Mouse (Mus musculus) liver, embryonic 11.5 days (tissue): ENCODE data around the gene Cd72. TPM values are rescaled to one million over a fixed set of nuclear protein-coding genes. Genes with fewer than 3 reads are reported as not detected.
"Not testable (repeated sequence)": the region's sequence is repeated elsewhere in the genome, so short reads cannot be mapped to it uniquely, and the experiment has no call there.

Source experiments
- ATAC-seq: fragments of 200-750 bp; cut with Nextera tagmentation; replicated peaks from 2 replicates; pipeline ENCODE4 v1.8.0; 2017; ENCODE audit warnings: moderate number of reproducible peaks, mild to moderate bottlenecking, moderate TSS enrichment, moderate library complexity; ENCODE audit not compliant: low FRiP score
- DNase-seq: peaks from one replicate; pipeline ENCODE4 v3.0.0-alpha.2; 2017; ENCODE audit warnings: low spot score
- H3K27ac ChIP-seq: fragments of 300-500 bp; sonication (generic); 2 replicates; pipeline ENCODE4 v1.5.1; 2014; ENCODE audit warnings: mild to moderate bottlenecking, low read depth, low read length, control low read depth
- H3K27me3 ChIP-seq: fragments of 300-500 bp; sonication (generic); replicated peaks from 2 replicates; pipeline ENCODE4 v1.6.1; 2014; ENCODE audit warnings: low read length, mixed read lengths; ENCODE audit not compliant: control insufficient read depth, insufficient read depth
- H3K36me3 ChIP-seq: fragments of 300-500 bp; sonication (generic); 2 replicates; pipeline ENCODE4 v1.6.1; 2014; ENCODE audit warnings: mild to moderate bottlenecking, low read length, moderate library complexity, mixed read lengths; ENCODE audit not compliant: control insufficient read depth, insufficient read depth
- H3K4me1 ChIP-seq: fragments of 300-500 bp; sonication (generic); replicated peaks from 2 replicates; pipeline ENCODE4 v1.6.1; 2014; ENCODE audit warnings: low read length, mixed read lengths; ENCODE audit not compliant: control insufficient read depth, insufficient read depth
- H3K4me2 ChIP-seq: fragments of 300-500 bp; sonication (generic); 2 replicates; pipeline ENCODE4 v1.6.1; 2014; ENCODE audit warnings: mild to moderate bottlenecking, control low read depth, moderate library complexity
- H3K4me3 ChIP-seq: fragments of 300-500 bp; sonication (generic); 2 replicates; pipeline ENCODE4 v1.5.1; 2014; ENCODE audit warnings: low read depth, low read length, control low read depth
- H3K9ac ChIP-seq: fragments of 300-500 bp; sonication (generic); 2 replicates; pipeline ENCODE4 v1.6.1; 2014; ENCODE audit warnings: low read depth, low read length, control low read depth
- H3K9me3 ChIP-seq: fragments of 300-500 bp; sonication (generic); 2 replicates; pipeline ENCODE4 v1.6.1; 2016; ENCODE audit warnings: low read length, inconsistent platforms, mixed read lengths; ENCODE audit not compliant: control insufficient read depth
- WGBS: fragments of 180-500 bp; shearing (Covaris S2); extraction: QIAGEN DNeasy Blood & Tissue Kit; methylation state at CpG from one replicate; pipeline ENCODE4 v1.1.7; 2014; 5-methylcytosine and 5-hydroxymethylcytosine counted together
- polyA plus RNA-seq: library from polyadenylated mRNA; unstranded; fragments of >200 nt; fragmentation: Nextera tagmentation; extraction: Ambion mirVana; gene quantifications from 2 replicates; pipeline ENCODE4 v1.2.1, GENCODE M21; 2014

Gene Cd72
- polyA plus RNA-seq, 1 experiment from 2014 or later, result 1.3 TPM

- H3K9me3 ChIP-seq, result no peaks in the 10 kb centered on the region
- H3K4me2 ChIP-seq, result peak overlapping the region; percentile 66
- H3K9ac ChIP-seq, result peak overlapping the region; percentile 77
- ATAC-seq (no peak), DNase-seq (no peak)
- H3K27me3 ChIP-seq, result no peaks in the 10 kb centered on the region
- H3K36me3 ChIP-seq, result peaks cover 8% of the 10 kb centered on the region; the same call in 1 of the 2 replicates
- H3K27ac ChIP-seq, result peak overlapping the region; percentile 66; the same call in 1 of the 2 replicates
- peaks cover 15% of the 10 kb centered on the region for H3K4me1 ChIP-seq
- WGBS, result 1% methylated on average over 9 of the region's 9 CpGs
- peak overlapping the region; percentile 69 for H3K4me3 ChIP-seq
Measured at GRCm38 (mm10) chr4:43493846-43494240, 39.4 kb upstream of the Cd72 start.

GRCm38 (mm10) chr4:43493186-43493845 is 38.9 kb upstream of the Cd72 start:
- peak; percentile 96 for DNase-seq
- Histone ChIP-seq H3K9ac (peak overlapping the region; percentile 77), H3K4me1 (peaks cover 9% of the 10 kb centered on the region), H3K36me3 (peaks cover 8% of the 10 kb centered on the region; the same call in 1 of the 2 replicates), H3K27me3 (no peaks in the 10 kb centered on the region), H3K4me2 (peak overlapping the region; percentile 66), H3K9me3 (no peaks in the 10 kb centered on the region), H3K27ac (peak overlapping the region; percentile 66), H3K4me3 (peak overlapping the region; percentile 69)
- peak; percentile 82 for ATAC-seq
- WGBS, result 0% methylated on average over 47 of the region's 47 CpGs

- peak within 1 kb of the TSS; percentile 69 for H3K4me3 ChIP-seq
- no peaks in the 10 kb centered on the region for H3K9me3 ChIP-seq
- peak within 1 kb of the TSS; percentile 77 for H3K9ac ChIP-seq
- peak; percentile 97 for ATAC-seq
- peak within 1 kb of the TSS; percentile 66 for H3K27ac ChIP-seq
- peak; percentile 88 for DNase-seq
- H3K27me3 ChIP-seq, result no peaks in the 10 kb centered on the region
- peaks cover 8% of the 10 kb centered on the region; the same call in 1 of the 2 replicates for H3K36me3 ChIP-seq
- peak within 1 kb of the TSS; percentile 66 for H3K4me2 ChIP-seq
- under 1% methylated on average over 25 of the region's 25 CpGs for whole genome bisulfite sequencing
- H3K4me1 ChIP-seq, result peaks cover 4% of the 10 kb centered on the region
Measured at GRCm38 (mm10) chr4:43492821-43493185, 38.4 kb upstream of the Cd72 start, which contains the start of gene Ccdc107. Gene Ccdc107, plus strand, starts transcription at chr4:43492900.

GRCm38 (mm10) chr4:43492101-43492820 is 37.8 kb upstream of the Cd72 start:
- peaks cover 5% of the 10 kb centered on the region; the same call in 1 of the 2 replicates for H3K36me3 ChIP-seq
- peak overlapping the region; percentile 54 for H3K4me2 ChIP-seq
- H3K27me3 ChIP-seq, result no peaks in the 10 kb centered on the region
- WGBS, result 44% methylated on average over 12 of the region's 12 CpGs
- peak overlapping the region; percentile 20 for H3K4me3 ChIP-seq
- no peak overlapping the region for H3K27ac ChIP-seq
- H3K9me3 ChIP-seq, result no peaks in the 10 kb centered on the region
- ATAC-seq, result no peak
- DNase-seq, result no peak
- peaks cover 3% of the 10 kb centered on the region for H3K4me1 ChIP-seq
- H3K9ac ChIP-seq, result no peak overlapping the region

- Histone ChIP-seq H3K27ac (no peak overlapping the region), H3K4me1 (peaks cover 3% of the 10 kb centered on the region), H3K27me3 (no peaks in the 10 kb centered on the region), H3K4me3 (no peak overlapping the region), H3K4me2 (0 out of 2 replicates have a peak overlapping the region, but pooled peaks have one; percentile 0), H3K9me3 (no peaks in the 10 kb centered on the region), H3K36me3 (no peaks in the 10 kb centered on the region; the same call in 1 of the 2 replicates), H3K9ac (no peak overlapping the region)
- 71% methylated on average over 5 of the region's 5 CpGs for WGBS
- no peak for ATAC-seq
- DNase-seq, result no peak
Measured at GRCm38 (mm10) chr4:43490801-43491200, 36.4 kb upstream of the Cd72 start.

- no peaks in the 10 kb centered on the region for H3K36me3 ChIP-seq
- no peaks in the 10 kb centered on the region for H3K27me3 ChIP-seq
- no peak overlapping the region for H3K4me3 ChIP-seq
- H3K9ac ChIP-seq, result no peak overlapping the region
- H3K27ac ChIP-seq, result no peak overlapping the region
- no peaks in the 10 kb centered on the region; the same call in 1 of the 2 replicates for H3K4me1 ChIP-seq
- no peak overlapping the region for H3K4me2 ChIP-seq
- DNase-seq (no peak), ATAC-seq (no peak)
- H3K9me3 ChIP-seq, result no peaks in the 10 kb centered on the region
- 92% methylated on average over 3 of the region's 3 CpGs for WGBS
Measured at GRCm38 (mm10) chr4:43489611-43490010, 35.2 kb upstream of the Cd72 start.

- not testable (repeated sequence) for H3K9ac ChIP-seq, H3K4me1 ChIP-seq, H3K27me3 ChIP-seq, H3K9me3 ChIP-seq, H3K27ac ChIP-seq, H3K4me3 ChIP-seq, ATAC-seq, H3K4me2 ChIP-seq, H3K36me3 ChIP-seq, DNase-seq
- WGBS, result 76% methylated on average over 5 of the region's 5 CpGs
Measured at GRCm38 (mm10) chr4:43485666-43486065, 31.2 kb upstream of the Cd72 start.

- WGBS, result 61% methylated on average over 12 of the region's 12 CpGs
- no peak within 1 kb of the TSS for H3K27ac ChIP-seq
- no peaks in the 10 kb centered on the region for H3K36me3 ChIP-seq
- H3K9ac ChIP-seq, result no peak within 1 kb of the TSS
- no peak within 1 kb of the TSS for H3K4me2 ChIP-seq
- ATAC-seq, result no peak
- H3K27me3 ChIP-seq, result no peaks in the 10 kb centered on the region
- peaks cover 2% of the 10 kb centered on the region for H3K4me1 ChIP-seq
- no peak for DNase-seq
- no peak within 1 kb of the TSS for H3K4me3 ChIP-seq
- no peaks in the 10 kb centered on the region for H3K9me3 ChIP-seq
Measured at GRCm38 (mm10) chr4:43483535-43484091, 29.2 kb upstream of the Cd72 start, which contains the start of gene Sit1. Gene Sit1, minus strand, starts transcription at chr4:43483734.
